Mouse (Mus musculus) embryonic facial prominence, embryonic 10.5 days (tissue): ENCODE measurements around the gene Slc29a4. TPM values are rescaled to one million over a fixed set of nuclear protein-coding genes. Genes with fewer than 3 reads are reported as not detected.

Experiments
- DNase-seq: peaks from one replicate; pipeline ENCODE4 v3.0.0-alpha.2; 2017; ENCODE audit warnings: low spot score
- H3K27ac ChIP-seq: fragments of 300-500 bp; sonication (generic); replicated peaks from 2 replicates; pipeline ENCODE4 v1.5.1; 2016; ENCODE audit warnings: mild to moderate bottlenecking
- H3K27me3 ChIP-seq: fragments of 300-500 bp; sonication (generic); replicated peaks from 2 replicates; pipeline ENCODE4 v1.6.1; 2016; ENCODE audit warnings: low read depth, mild to moderate bottlenecking; ENCODE audit not compliant: poor library complexity, severe bottlenecking
- H3K36me3 ChIP-seq: fragments of 300-500 bp; sonication (generic); replicated peaks from 2 replicates; pipeline ENCODE4 v1.6.1; 2016; ENCODE audit warnings: mild to moderate bottlenecking, moderate library complexity
- H3K4me1 ChIP-seq: fragments of 300-500 bp; sonication (generic); 2 replicates; pipeline ENCODE4 v1.6.1; 2016
- H3K4me3 ChIP-seq: fragments of 300-500 bp; sonication (generic); 2 replicates; pipeline ENCODE4 v1.5.1; 2016; ENCODE audit warnings: mild to moderate bottlenecking, moderate library complexity
- H3K9me3 ChIP-seq: fragments of 300-500 bp; sonication (generic); 2 replicates; pipeline ENCODE4 v1.6.1; 2016; ENCODE audit warnings: mild to moderate bottlenecking
- WGBS: fragments of 180-500 bp; shearing (Covaris S2); methylation state at CpG from one replicate; pipeline ENCODE4 v1.1.7; 2016; 5-methylcytosine and 5-hydroxymethylcytosine counted together
- polyA plus RNA-seq: library from polyadenylated mRNA; unstranded; fragments of >200 nt; fragmentation: Nextera tagmentation; extraction: Ambion mirVana; gene quantifications from 2 replicates; pipeline ENCODE4 v1.2.1, GENCODE M21; 2016

Slc29a4 gene
- 18.1 and 19.6 TPM in 2 replicates for polyA plus RNA-seq

DNA sequence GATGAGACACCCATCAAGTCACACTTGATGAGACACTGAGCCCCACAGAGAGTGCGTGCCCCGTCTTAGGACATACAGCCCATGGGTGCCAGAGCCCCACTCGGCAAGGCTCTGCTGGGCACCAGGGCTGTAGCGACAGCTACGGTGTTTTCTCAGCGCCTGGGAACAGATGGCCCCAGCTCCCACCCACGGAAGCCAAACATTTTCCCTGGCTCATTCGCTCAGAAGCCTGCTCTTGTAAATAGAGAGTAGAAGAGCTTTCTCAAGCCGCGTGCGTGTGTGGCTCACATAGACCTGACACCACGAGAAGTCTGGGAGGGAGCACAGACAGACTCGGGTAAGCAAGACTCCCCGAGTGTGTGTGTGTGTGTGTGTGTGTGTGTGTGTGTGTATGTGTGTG lies at the start of gene Slc29a4:
Gene Slc29a4 (plus strand): TSS at position 265 of the 400 bp plus-strand sequence.
- H3K27me3 ChIP-seq, result 0 out of 2 replicates have a peak, but pooled peaks cover 7% of the 10 kb centered on the region
- H3K27ac ChIP-seq, result no peak within 1 kb of the TSS
- no peaks in the 10 kb centered on the region for H3K9me3 ChIP-seq
- no peak for DNase-seq
- no peaks in the 10 kb centered on the region for H3K36me3 ChIP-seq
- no peaks in the 10 kb centered on the region for H3K4me1 ChIP-seq
- no peak within 1 kb of the TSS for H3K4me3 ChIP-seq
- 76% methylated on average over 14 of the region's 14 CpGs for WGBS

DNA sequence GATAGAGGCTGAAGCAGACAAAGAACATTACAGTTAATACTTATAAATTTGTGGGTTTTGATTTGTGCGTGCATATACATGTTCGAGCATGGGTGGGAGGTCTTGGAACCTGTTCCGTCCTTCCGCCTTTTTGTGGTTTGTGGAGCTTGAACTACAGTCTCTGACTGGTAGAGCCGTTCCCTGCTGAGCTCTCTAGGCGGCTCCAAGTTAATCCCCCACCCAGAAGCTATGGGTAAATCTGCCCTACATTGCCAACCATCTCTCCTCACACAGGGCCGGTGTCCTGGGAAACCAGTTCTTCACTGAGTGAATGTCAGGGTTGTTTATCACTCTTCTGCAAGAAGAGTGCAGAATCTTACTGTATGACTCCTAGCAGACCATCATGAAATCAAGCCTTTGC lies 44.1 kb upstream of the Slc29a4 start:
- Histone ChIP-seq H3K27me3 (no peaks in the 10 kb centered on the region), H3K27ac (no peak overlapping the region), H3K4me1 (peaks cover 13% of the 10 kb centered on the region), H3K36me3 (peaks cover 42% of the 10 kb centered on the region), H3K4me3 (no peak overlapping the region), H3K9me3 (no peaks in the 10 kb centered on the region)
- no peak for DNase-seq
- WGBS, result 81% methylated on average over 7 of the region's 7 CpGs

DNA sequence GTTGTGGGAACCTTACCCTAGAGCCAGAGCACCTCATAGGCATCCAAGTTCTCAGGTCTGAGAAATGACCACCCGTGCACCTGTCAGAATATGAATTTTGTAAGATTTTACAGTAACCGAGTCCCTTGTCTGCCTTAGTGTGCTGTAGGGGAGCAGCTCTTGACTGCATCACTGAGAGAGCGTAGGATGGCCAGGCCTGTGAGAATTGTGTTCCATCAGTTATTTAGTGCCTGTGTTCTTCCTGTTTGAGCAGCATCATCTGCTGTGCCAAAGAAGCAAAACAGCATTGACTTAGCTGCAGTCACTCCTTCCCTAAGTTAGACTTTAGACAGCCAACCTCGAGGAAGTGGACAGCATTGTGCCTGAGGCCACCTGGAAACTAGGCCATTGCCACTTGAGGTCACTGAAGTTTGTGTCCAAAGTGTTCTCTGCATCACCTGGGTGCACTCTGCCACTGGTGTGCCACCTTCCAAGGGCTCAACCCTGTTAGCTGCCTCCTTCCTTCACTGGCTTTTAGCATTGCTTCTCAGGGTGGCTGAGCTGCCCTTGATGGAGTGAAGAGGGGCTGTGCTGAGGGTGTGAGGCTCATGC lies 42.8 kb upstream of the Slc29a4 start:
- H3K4me1 ChIP-seq, result peaks cover 15% of the 10 kb centered on the region
- no peak overlapping the region for H3K4me3 ChIP-seq
- WGBS, result 88% methylated on average over 4 of the region's 4 CpGs
- H3K27me3 ChIP-seq, result no peaks in the 10 kb centered on the region
- H3K27ac ChIP-seq, result peak overlapping the region; percentile 44; the same call in 1 of the 2 replicates
- H3K36me3 ChIP-seq, result peaks cover 35% of the 10 kb centered on the region
- no peak for DNase-seq
- H3K9me3 ChIP-seq, result no peaks in the 10 kb centered on the region

DNA sequence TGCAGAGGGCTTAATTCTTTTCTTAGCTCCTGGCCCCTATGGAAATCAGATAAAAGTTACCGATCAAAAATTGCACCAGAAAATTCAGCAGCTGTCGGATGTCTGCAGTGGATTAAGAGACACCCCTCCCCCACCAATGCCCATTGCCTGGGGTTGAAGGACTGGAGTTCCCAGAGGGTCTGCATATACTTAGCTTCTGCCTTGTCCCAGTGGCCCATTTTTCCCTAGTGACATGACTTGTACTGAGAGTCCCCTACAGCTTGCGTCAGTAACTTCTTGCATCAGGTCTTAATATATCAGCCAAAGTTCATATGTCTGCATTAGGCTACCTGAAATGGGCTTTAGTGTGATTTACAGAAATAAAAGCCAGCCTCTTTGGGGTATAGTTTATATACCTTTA lies 41.9 kb upstream of the Slc29a4 start:
- Histone ChIP-seq H3K36me3 (peaks cover 35% of the 10 kb centered on the region), H3K4me3 (no peak overlapping the region), H3K27ac (peak overlapping the region; percentile 44; the same call in 1 of the 2 replicates), H3K9me3 (no peaks in the 10 kb centered on the region), H3K27me3 (no peaks in the 10 kb centered on the region), H3K4me1 (peaks cover 15% of the 10 kb centered on the region)
- DNase-seq, result no peak
- 64% methylated on average over 3 of the region's 3 CpGs for WGBS

DNA sequence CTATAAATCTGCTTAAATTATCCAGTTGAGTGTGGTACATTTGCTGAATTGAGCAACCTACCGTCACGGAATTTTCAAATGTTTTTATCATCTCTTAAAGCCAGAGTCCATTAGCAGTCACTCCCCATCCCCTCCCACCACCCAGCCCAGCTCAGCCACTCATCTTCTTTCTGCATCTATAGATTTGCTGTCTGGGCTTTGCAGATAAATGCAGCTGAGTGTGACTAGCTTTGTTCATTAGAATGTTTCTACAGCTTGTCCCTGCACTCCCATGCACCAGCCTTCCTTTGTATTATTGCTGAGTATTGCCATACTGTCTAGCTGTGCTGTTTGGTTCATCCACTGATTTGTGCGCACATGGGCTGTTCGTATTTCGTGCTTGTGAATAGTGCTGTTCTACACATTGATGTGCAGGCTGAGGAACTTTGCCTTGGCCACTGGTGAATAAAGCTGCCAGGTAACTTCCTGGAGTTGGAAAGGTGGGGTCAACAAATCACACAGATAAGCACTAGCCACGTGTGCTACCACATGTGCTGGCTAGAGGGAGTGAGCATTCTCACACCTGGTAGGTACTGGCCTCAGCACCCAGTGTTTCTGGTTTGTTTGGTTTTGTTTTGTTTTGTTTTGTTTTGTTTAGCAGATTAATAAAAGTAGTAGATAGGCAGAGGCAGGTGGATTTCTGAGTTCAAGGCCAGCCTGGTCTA lies 41.4 kb upstream of the Slc29a4 start:
- Histone ChIP-seq H3K27me3 (no peaks in the 10 kb centered on the region), H3K36me3 (peaks cover 39% of the 10 kb centered on the region), H3K9me3 (no peaks in the 10 kb centered on the region), H3K4me3 (no peak overlapping the region), H3K27ac (no peak overlapping the region), H3K4me1 (peaks cover 15% of the 10 kb centered on the region)
- DNase-seq, result no peak
- WGBS, result 86% methylated on average over 6 of the region's 6 CpGs

DNA sequence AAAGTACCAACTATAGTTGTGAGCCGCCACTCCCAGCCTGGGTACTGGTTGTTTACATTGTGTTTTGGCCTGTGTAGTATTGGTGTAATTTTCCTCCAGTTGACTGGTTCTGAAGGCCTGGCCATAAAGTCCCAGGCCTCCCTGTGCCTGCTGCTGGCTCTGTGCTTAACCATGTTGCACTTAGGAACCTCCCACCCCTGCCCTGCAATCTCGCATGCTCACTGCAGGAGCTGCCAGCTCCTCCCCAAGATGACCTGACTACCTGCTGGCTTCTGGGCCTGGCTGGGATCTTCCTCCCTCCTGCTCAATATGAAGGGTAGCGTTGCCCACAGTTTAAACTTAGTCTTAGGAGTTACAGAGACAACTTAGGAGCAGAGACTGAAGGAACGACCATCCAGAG lies 40.0 kb upstream of the Slc29a4 start:
- H3K4me3 ChIP-seq, result no peak overlapping the region
- no peak overlapping the region for H3K27ac ChIP-seq
- H3K36me3 ChIP-seq, result peaks cover 43% of the 10 kb centered on the region
- H3K9me3 ChIP-seq, result no peaks in the 10 kb centered on the region
- H3K27me3 ChIP-seq, result no peaks in the 10 kb centered on the region
- DNase-seq, result no peak
- H3K4me1 ChIP-seq, result peaks cover 24% of the 10 kb centered on the region
- 77% methylated on average over 4 of the region's 4 CpGs for WGBS

DNA sequence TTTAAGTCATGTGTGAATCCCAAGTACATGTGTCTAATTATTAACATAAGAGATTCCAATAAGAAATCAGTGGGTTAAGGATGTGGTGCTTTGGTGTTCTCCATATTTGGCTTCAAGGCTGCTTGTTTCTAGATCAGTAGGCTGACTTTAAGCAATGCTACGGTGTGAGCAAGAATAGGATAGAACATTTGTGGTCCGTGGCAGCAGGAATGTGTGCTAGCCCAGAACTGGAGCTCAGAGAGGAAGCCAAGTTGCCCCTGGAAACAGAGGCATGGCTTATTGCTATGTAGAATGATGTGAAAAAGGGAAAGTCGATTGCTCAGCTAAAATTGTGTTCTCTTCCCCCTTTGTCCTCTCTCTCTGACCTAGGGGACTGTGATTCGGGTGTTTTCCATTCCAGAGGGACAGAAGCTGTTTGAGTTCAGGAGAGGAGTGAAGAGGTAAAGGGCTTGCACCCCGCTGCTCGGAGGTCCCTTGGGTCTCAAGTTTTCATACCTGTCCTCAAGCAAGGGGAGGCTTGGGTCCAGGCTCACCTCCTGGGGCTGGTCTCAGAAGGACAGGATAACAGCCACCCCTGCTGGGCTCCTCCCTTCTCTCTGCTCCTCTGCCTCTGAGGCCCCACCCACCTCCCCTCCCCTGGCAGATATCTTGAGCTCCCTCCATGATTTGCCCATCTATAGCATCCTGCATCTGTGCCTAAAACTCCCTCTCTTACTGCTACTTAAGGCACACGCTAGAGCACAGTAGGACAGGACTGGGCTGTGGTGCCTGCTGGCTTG lies 31.5 kb upstream of the Slc29a4 start:
- 90% methylated on average over 7 of the region's 7 CpGs for WGBS
- H3K27ac ChIP-seq, result no peak overlapping the region
- H3K4me1 ChIP-seq, result peaks cover 11% of the 10 kb centered on the region
- peaks cover 100% of the 10 kb centered on the region for H3K36me3 ChIP-seq
- H3K4me3 ChIP-seq, result no peak overlapping the region
- no peaks in the 10 kb centered on the region for H3K27me3 ChIP-seq
- DNase-seq, result no peak
- no peaks in the 10 kb centered on the region for H3K9me3 ChIP-seq

DNA sequence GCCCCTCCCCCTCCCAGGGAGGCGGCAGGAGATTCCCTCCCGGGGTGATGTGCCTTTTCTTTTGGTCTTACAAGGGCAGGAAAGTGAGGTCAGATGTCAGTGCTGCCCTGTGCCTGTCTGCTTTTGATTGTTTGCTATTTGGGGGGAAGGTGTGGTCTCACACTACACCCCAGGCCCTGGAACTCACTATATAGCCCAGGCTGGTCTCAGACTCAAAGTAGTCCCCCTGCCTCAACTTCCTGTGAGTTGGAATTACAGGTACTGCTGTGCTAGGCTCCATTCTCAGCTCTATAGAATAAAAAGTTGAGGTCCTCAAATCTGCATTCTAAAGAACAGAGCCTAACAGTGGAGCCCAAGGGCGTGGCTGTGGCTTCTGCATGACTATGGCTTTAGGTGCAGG lies 24.4 kb upstream of the Slc29a4 start:
- H3K27ac ChIP-seq, result no peak overlapping the region
- H3K36me3 ChIP-seq, result peaks cover 86% of the 10 kb centered on the region
- 0 out of 2 replicates have a peak, but pooled peaks cover 1% of the 10 kb centered on the region for H3K4me1 ChIP-seq
- H3K4me3 ChIP-seq, result no peak overlapping the region
- H3K9me3 ChIP-seq, result no peaks in the 10 kb centered on the region
- H3K27me3 ChIP-seq, result no peaks in the 10 kb centered on the region
- 37% methylated on average over 3 of the region's 3 CpGs for WGBS
- no peak for DNase-seq

DNA sequence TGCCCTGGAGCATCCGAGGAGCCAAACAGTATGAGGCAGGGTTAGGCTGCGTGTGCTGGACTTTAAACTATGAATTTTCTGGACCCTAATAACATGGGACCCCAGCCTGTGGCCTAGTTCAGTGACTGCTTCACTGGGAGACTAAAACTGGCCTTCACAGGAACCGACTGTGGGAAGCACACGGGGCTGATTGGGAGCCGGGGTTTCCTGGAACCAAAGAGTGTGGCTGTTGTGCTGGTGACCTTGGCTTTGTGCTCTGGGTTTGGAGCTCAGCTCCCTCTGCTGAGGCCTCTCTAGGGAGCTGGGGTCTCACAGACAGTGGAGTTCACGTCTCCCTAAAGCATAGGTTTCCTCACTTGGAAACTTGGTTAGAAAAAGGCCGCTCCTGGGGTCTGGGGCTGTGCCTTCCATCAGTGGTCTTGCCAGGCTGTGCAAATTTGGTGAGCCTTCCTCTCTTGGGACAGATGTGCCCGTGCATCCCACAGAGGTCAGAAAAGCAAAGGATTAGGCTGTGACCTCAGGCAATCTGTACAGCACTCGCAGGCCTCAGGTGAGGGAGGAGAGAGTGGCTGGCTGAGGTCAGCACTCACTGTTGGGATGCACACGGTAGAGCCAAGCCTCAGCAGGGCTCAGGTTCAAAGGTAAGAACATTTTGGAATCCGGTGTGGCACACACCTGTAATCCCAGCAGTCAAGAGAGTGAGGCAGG lies 23.6 kb upstream of the Slc29a4 start:
- no peak for DNase-seq
- 84% methylated on average over 11 of the region's 11 CpGs for WGBS
- H3K36me3 ChIP-seq, result peaks cover 78% of the 10 kb centered on the region
- H3K27me3 ChIP-seq, result no peaks in the 10 kb centered on the region
- no peaks in the 10 kb centered on the region for H3K9me3 ChIP-seq
- H3K4me3 ChIP-seq, result no peak overlapping the region
- no peak overlapping the region for H3K27ac ChIP-seq
- H3K4me1 ChIP-seq, result 0 out of 2 replicates have a peak, but pooled peaks cover 4% of the 10 kb centered on the region

DNA sequence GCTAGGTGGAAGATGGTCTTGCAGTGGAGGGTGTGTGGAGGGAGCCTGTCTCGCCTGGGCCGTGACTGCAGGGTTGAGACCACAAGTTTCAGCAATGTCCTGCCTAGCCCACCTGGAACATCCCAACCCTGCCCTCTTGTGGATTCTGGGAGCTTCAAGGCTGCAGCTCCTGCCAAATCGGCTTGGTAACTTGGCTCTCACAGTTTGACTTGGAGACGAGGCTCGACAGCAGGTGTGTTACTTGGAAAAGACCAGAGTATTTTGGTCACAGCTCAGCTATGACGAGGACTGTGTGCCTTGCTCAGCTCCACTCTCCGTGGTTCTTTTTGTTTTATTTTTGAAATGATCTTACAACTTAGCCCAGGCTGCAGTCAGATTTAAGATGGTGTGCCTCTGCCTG lies 22.6 kb upstream of the Slc29a4 start:
- no peak for DNase-seq
- Histone ChIP-seq H3K36me3 (peaks cover 68% of the 10 kb centered on the region), H3K4me1 (0 out of 2 replicates have a peak, but pooled peaks cover 4% of the 10 kb centered on the region), H3K27me3 (no peaks in the 10 kb centered on the region), H3K27ac (no peak overlapping the region), H3K9me3 (no peaks in the 10 kb centered on the region), H3K4me3 (no peak overlapping the region)
- WGBS, result 82% methylated on average over 7 of the region's 7 CpGs

DNA sequence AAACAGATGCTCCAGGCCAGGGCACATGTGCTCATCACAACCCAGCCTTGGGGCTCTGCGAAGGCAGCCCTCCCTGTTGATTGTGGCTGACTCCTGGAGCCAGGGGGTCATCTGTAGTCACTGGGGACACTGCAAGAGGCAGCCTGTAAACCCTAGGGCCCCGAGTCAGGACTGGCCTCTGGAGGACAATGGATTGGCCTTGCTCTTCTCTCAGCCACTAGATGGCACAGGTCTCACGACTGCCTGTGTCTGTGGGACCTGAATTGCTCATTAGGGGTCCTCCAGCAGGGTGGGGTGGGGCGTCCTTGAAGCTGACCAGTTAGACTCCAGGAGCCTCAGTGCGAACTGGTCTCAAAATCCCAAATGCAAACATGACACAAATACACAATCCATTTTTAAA lies 19.2 kb upstream of the Slc29a4 start:
- peak overlapping the region; percentile 48; the same call in 1 of the 2 replicates for H3K27ac ChIP-seq
- H3K27me3 ChIP-seq, result no peaks in the 10 kb centered on the region
- 0 out of 2 replicates have a peak, but pooled peaks cover 4% of the 10 kb centered on the region for H3K4me1 ChIP-seq
- 35% methylated on average over 5 of the region's 5 CpGs for WGBS
- H3K36me3 ChIP-seq, result peaks cover 34% of the 10 kb centered on the region
- no peaks in the 10 kb centered on the region for H3K9me3 ChIP-seq
- peak; percentile 23 for DNase-seq
- no peak overlapping the region for H3K4me3 ChIP-seq

DNA sequence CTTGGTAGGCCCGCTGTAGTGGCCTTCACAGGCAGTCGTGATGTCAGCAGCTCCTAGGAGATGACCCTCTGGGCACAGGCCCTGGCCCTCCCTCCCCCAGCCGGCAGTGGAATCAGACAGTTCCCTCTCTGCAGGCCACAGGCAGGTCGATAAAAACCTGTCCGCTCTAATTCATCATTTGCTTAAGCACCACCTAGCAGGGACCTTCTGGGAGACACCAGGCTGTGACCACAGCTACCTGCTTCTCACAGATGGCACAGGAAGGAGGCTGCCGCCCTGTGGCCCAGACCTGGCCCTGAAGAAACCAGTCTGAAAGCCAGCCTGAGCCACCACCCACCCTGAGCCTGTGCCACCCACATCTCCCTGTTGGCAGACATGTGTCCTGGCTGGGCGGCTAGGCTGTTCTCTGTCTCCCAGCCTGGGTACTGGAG lies 14.2 kb upstream of the Slc29a4 start:
- Histone ChIP-seq H3K4me1 (0 out of 2 replicates have a peak, but pooled peaks cover under 1% of the 10 kb centered on the region), H3K36me3 (no peaks in the 10 kb centered on the region), H3K4me3 (no peak overlapping the region), H3K27ac (no peak overlapping the region), H3K27me3 (no peaks in the 10 kb centered on the region), H3K9me3 (no peaks in the 10 kb centered on the region)
- DNase-seq, result no peak
- 71% methylated on average over 7 of the region's 7 CpGs for WGBS
